Mouse (Mus musculus): ENCODE results near the gene Siah1a. TPM values are rescaled to one million over a fixed set of nuclear protein-coding genes. Genes with fewer than 3 reads are reported as not detected.

The Siah1a gene
- polyA plus RNA-seq, 1 experiment, result 7.8 TPM

- WGBS, result 48% methylated on average over 3 of the region's 3 CpGs
- H3K27ac ChIP-seq (ENCODE audit: control insufficient read depth, insufficient read depth, low read depth, low read length, poor library complexity), result no peak overlapping the region
These were observed 59.1 kb downstream of the Siah1a start for GRCm38 (mm10) chr8:86686629-86687028.

More at GRCm38 (mm10) chr8:86686629-86687028, 59.1 kb downstream of the Siah1a start:
- H3K4me1 ChIP-seq (ENCODE audit: control insufficient read depth, insufficient read depth, low read length), result no peaks in the 10 kb centered on the region
- H3K4me3 ChIP-seq (replicated peaks; ENCODE audit: control insufficient read depth, low read depth, low read length), result no peak overlapping the region
- TF ChIP-seq CTCF (IDR thresholded peaks at IDR 0.05; ENCODE audit: control insufficient read depth, insufficient read depth, low read length) (no peak), POLR2A (IDR thresholded peaks at IDR 0.05; ENCODE audit: borderline replicate concordance, control insufficient read depth, low read depth, low read length) (no peak)

Other genes starting within 250 kb of the Siah1a start
- gene Abcc12, start 165.2 kb downstream of the Siah1a start, polyA plus RNA-seq (2011; ENCODE audit: insufficient read depth, insufficient read length, low replicate concordance, missing spikeins), result not detected in 2 replicates
- gene Lonp2, start 121.9 kb downstream of the Siah1a start, polyA plus RNA-seq (2011; ENCODE audit: insufficient read depth, insufficient read length, low replicate concordance, missing spikeins), result 17.2 and 19.8 TPM in 2 replicates
- not detected in 2 replicates for gene Gm10638, start 235 bp downstream of the Siah1a start, polyA plus RNA-seq (2011; ENCODE audit: insufficient read depth, insufficient read length, low replicate concordance, missing spikeins)
- 6.9 and 12.7 TPM in 2 replicates for gene N4bp1, start 139.3 kb upstream of the Siah1a start, polyA plus RNA-seq (2011; ENCODE audit: insufficient read depth, insufficient read length, low replicate concordance, missing spikeins)